Mouse (Mus musculus) heart, embryonic 15.5 days (tissue): Measurements from ENCODE around the gene Gm21118. TPM values are rescaled to one million over a fixed set of nuclear protein-coding genes. Genes with fewer than 3 reads are reported as not detected.
"Not testable (repeated sequence)": the region's sequence is repeated elsewhere in the genome, so short reads cannot be mapped to it uniquely, and the experiment has no call there.

Experiments
- ATAC-seq: fragments of 200-750 bp; cut with Nextera tagmentation; replicated peaks from 2 replicates; pipeline ENCODE4 v1.8.0; 2017; ENCODE audit warnings: low read depth, moderate TSS enrichment; ENCODE audit not compliant: insufficient number of reproducible peaks, insufficient read depth, low FRiP score
- H3K27ac ChIP-seq: fragments of 300-500 bp; sonication (generic); 2 replicates; pipeline ENCODE4 v1.5.1; 2015; ENCODE audit warnings: mild to moderate bottlenecking, inconsistent platforms
- H3K27me3 ChIP-seq: fragments of 300-500 bp; sonication (generic); 2 replicates; pipeline ENCODE4 v1.6.1; 2015; ENCODE audit warnings: inconsistent platforms
- H3K36me3 ChIP-seq: fragments of 300-500 bp; sonication (generic); 2 replicates; pipeline ENCODE4 v1.6.1; 2015; ENCODE audit warnings: mild to moderate bottlenecking, inconsistent platforms
- H3K4me1 ChIP-seq: fragments of 300-500 bp; sonication (generic); replicated peaks from 2 replicates; pipeline ENCODE4 v1.6.1; 2015; ENCODE audit warnings: inconsistent platforms
- H3K4me2 ChIP-seq: fragments of 300-500 bp; sonication (generic); 2 replicates; pipeline ENCODE4 v1.6.1; 2015; ENCODE audit warnings: inconsistent platforms, mild to moderate bottlenecking, moderate library complexity
- H3K4me3 ChIP-seq: fragments of 300-500 bp; sonication (generic); 2 replicates; pipeline ENCODE4 v1.5.1; 2015; ENCODE audit warnings: mild to moderate bottlenecking, inconsistent platforms
- H3K9ac ChIP-seq: fragments of 300-500 bp; sonication (generic); 2 replicates; pipeline ENCODE4 v1.6.1; 2015; ENCODE audit warnings: mild to moderate bottlenecking, inconsistent platforms
- H3K9me3 ChIP-seq: fragments of 300-500 bp; sonication (generic); replicated peaks from 2 replicates; pipeline ENCODE4 v1.6.1; 2016; ENCODE audit warnings: inconsistent platforms
- WGBS: fragments of 180-500 bp; shearing (Covaris S2); methylation state at CpG from one replicate; pipeline ENCODE4 v1.1.7; 2015; ENCODE audit warnings: mixed read lengths; 5-methylcytosine and 5-hydroxymethylcytosine counted together
- polyA plus RNA-seq: library from polyadenylated mRNA; unstranded; fragments of >200 nt; fragmentation: Nextera tagmentation; extraction: Ambion mirVana; gene quantifications from 2 replicates; pipeline ENCODE4 v1.2.1, GENCODE M21; 2015

Gm21118 gene
- polyA plus RNA-seq, result not detected in 2 replicates

DNA sequence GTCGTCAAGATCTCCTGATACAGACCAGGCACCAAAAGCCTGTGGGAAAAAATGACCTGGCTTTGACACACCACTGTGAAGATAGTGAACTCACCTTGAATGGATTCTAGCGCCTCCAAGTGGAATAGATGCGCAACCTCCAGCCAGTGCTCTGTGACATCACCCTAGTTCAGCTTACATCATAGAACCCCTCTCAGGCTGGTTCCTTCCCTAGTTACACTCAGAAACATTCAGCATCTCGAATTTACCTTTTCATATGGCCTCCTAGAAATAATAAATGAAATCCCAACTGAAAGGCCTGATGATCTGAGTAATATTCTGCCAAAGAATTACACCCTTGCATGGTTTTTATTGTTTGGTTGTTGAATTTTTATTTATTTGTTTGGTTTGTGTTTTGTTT is at the start of gene Gm21118:
Gene Gm21118 (minus strand): TSS at position 101 of the 400 bp plus-strand sequence.
- no CpG with 5 or more reads among the region's 4 CpGs for WGBS
- H3K4me2 ChIP-seq, ATAC-seq, H3K9me3 ChIP-seq, H3K9ac ChIP-seq, H3K27ac ChIP-seq, H3K27me3 ChIP-seq, H3K4me1 ChIP-seq, H3K4me3 ChIP-seq, H3K36me3 ChIP-seq: not testable (repeated sequence)

GRCm38 (mm10) chrY:70303187-70303586 is 29.7 kb upstream of the Gm21118 start, which contains the start of the genes Gm29423 and Gm29644:
Gene Gm29423, minus strand, starts transcription at chrY:70303287.
Gene Gm29644, minus strand, starts transcription at chrY:70303343.
- not testable (repeated sequence) for H3K4me3 ChIP-seq, H3K4me2 ChIP-seq, ATAC-seq, H3K4me1 ChIP-seq, H3K9ac ChIP-seq, H3K36me3 ChIP-seq, H3K27me3 ChIP-seq, H3K9me3 ChIP-seq, H3K27ac ChIP-seq
- WGBS, result no CpG with 5 or more reads among the region's 2 CpGs

Other genes with a start within 250 kb of the Gm21118 start
- gene Gm29423, start 29.6 kb upstream of the Gm21118 start, polyA plus RNA-seq, result not detected in 2 replicates
- not detected in 2 replicates for gene Gm29644, start 29.7 kb upstream of the Gm21118 start, polyA plus RNA-seq
- not detected in 2 replicates for gene Gm20888, start 168.2 kb upstream of the Gm21118 start, polyA plus RNA-seq